Mouse (Mus musculus) monocyte, adult 2 months (primary cell): ENCODE results near the gene Thbs1.

Source experiments
- DNase-seq, 2 experiments: peaks; one replicate each; pipeline ENCODE4 v3.0.0; 2022; ENCODE audit warnings: low spot score in 2 of 2, low read depth in 1 of 2

Thbs1 gene

DNA sequence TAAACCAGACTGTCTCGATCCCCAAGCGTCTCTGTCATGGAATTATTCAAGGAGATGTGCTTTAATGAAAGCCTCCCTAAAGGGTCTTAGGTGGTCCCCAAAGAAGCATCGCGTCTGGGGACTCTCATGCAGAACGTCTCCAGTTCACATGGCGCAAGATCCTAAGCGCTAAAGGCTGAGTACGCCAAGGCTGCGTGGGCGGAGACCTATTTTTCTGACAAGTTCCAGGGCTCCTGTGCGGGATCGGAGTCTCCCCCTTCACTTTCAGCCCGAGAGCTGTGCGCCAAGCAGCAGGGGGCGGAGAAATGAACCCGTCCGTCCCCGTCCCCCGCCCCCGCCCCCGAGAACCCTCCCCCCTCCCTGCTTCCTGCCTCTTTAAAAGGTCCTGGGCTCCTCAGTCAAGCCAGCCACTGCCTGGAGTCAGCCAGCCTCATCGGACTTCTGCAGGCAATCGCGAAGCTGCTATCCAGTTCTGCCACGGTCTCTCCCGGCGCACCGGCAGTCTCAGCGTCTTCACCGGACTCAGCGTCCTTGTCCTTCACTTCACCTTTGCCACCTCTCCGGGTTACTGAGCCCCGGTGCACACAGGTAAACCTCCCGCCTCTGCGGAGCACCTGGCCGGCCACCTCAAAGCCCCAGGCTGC is at the start of gene Thbs1:
Thbs1 (plus strand) TSS at position 389 of the 644 bp plus-strand sequence.
- peak; percentile 31 to 64 for DNase-seq

DNA sequence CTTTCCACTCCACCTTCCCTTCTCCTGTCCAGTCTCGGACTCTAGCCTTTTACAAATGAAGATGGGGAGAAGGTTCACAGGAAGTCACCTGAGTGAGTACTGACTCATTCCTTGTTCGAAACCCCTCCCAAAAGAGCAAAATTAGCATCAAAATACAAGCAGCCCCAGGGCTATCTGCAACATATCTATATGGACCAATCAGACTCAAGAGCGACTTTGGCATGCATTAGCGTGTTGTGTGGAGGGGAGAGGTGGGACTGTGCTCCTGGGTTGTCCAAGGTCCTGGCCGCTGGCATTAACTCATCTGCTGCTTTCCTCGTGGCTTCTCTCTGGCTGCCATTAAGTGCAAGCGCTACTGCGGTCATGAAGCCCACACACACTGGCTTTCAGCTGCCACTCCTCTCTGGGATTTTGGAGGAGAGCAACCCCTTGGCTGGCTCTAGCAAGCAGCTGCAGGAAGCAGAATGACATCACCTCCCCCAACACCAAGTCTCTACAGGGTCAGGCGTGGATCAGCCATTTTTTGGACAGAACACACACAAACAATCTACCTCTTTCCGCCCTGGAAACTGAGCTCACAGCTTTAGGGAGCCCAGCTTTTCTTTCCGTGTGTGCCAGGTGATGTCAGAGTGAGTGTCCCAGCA is 47.4 kb upstream of the Thbs1 start:
- no peak for DNase-seq

DNA sequence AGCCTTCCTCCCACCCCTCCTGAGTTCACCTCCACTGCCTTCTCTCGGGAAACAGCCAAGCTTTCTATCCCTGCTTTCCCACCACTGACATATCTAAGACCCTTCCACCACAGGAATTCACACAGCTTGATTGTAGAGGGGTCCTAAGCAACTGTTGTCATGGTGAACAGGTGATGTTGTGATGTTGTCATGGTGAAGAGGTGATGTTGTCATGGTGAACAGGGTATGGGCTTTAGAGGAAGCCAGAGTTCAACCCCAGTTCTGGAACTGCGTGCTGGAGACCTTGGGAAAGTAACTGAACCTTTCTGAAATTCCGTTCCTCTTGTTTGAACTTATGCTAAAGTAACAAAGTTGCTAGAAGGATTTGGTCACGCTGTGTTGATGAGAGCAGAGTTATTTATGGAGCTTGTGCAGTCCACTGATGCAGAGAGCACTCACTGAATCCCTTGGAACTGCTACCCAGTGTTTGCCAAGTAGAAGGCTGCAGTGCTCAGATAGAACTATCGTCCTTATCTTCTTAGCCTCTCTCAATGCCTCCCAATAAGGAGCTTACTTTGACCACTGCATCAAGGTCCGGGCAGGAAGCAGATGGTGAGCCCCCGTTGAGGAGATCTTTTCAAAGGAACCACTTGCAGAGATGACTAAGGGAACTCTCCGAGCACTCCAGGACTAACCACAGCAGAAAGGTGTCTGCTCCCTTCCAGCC is 45.5 kb upstream of the Thbs1 start:
- no peak for DNase-seq

DNA sequence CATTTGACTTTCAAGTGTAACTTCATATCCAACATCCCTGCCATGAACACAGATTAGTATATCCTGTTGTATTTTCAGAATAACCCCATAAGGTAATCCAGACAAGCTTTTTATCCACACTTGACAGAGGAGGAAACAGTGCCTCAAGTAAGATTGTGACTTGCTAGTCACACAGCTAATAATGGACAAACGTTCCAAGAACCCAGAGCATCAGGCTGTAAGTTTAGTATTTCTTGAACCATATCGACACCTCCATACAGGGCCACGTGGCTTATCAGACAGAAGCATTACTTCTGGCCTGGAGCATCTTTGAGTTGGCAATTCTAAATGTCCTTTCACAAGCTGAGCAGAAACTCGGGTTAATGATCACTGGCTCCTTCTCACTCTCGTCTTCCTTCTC is 41.7 kb upstream of the Thbs1 start:
- DNase-seq: no peak

GRCm38 (mm10) chr2:118072811-118073372 is 38.8 kb upstream of the Thbs1 start:
- no peak for DNase-seq

GRCm38 (mm10) chr2:118074030-118074429 is 37.6 kb upstream of the Thbs1 start:
- DNase-seq: no peak

DNA sequence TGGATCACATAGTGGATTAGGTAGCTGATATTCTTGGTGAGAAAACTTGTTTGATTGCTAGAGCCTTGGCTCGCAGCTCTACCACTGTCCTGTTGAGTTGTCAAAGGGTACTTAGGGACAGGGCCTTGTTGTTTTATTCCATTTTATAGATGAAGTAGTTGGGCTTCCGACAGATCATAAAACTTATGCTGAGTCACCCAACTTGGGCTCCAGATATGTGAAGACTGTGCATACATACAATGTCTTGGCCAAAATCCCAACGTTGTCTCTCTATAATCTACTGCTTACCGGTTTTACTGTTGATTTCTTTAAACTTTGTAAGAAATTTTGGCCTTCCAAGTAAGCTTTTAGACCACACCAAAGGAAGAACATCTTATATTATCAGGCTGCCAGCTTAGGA is 36.5 kb upstream of the Thbs1 start:
- no peak for DNase-seq

- no peak for DNase-seq
Measured at GRCm38 (mm10) chr2:118079131-118079530, 32.5 kb upstream of the Thbs1 start.

- no peak for DNase-seq
Measured at GRCm38 (mm10) chr2:118081581-118081980, 30.1 kb upstream of the Thbs1 start.

DNA sequence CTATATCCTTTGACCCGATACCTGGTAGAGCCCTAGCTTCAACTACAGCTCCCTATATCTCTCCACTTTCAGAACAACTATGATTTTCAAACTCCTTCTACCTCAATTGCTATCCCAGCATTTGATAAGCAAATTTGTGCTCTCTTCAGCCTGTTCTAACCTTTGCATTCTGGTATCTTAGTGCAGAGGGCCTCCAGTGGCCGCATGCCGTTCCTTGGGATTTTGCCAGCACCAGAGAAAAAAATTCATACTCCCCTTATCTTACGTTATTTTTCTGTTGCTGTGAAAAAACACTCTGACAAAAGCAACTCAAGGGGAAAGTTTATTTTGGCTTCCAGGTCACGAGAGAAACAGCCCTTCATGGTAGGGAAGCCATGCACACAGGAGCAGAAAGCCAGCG is 28.0 kb upstream of the Thbs1 start:
- DNase-seq: no peak

GRCm38 (mm10) chr2:118084693-118085092 is 27.0 kb upstream of the Thbs1 start:
- DNase-seq: no peak

- no peak for DNase-seq
Measured at GRCm38 (mm10) chr2:118085647-118086046, 26.0 kb upstream of the Thbs1 start.

GRCm38 (mm10) chr2:118087044-118087726 is 24.5 kb upstream of the Thbs1 start:
- no peak for DNase-seq

- no peak for DNase-seq
Measured at GRCm38 (mm10) chr2:118091226-118091625, 20.4 kb upstream of the Thbs1 start.

- no peak for DNase-seq
Measured at GRCm38 (mm10) chr2:118099104-118099503, 12.6 kb upstream of the Thbs1 start.

GRCm38 (mm10) chr2:118102169-118102568 is 9.5 kb upstream of the Thbs1 start:
- DNase-seq: no peak

- DNase-seq: no peak
Measured at GRCm38 (mm10) chr2:118110225-118110915, 1.3 kb upstream of the Thbs1 start.

GRCm38 (mm10) chr2:118111116-118111487 is 574 bp upstream of the Thbs1 start:
- peak; percentile 71 to 83 for DNase-seq

DNA sequence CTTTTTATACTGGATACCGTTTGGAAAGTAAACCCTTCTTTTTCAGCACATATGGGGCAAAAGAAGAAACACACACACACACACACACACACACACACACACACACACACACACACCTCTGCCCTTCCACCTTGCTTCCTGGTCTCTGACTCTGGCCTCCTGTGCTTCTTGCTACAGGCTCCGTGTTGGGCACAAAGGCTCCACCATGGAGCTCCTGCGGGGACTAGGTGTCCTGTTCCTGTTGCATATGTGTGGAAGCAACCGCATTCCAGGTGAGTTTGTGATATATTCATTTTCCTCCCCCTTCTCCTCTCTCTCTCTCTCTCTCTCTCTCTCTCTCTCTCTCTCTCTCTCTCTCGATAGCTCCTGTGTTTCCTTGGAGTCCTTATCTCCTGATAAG is 762 bp downstream of the Thbs1 start:
- DNase-seq: no peak

GRCm38 (mm10) chr2:118112846-118113479 is 1.3 kb downstream of the Thbs1 start:
- no peak for DNase-seq
